Mouse (Mus musculus): ENCODE results near the gene Nudt10. TPM values are rescaled to one million over a fixed set of nuclear protein-coding genes. Genes with fewer than 3 reads are reported as not detected.
A peak's percentile ranks its signal among the peaks of the same experiment; 100 is the strongest.
"Not testable (repeated sequence)": the region's sequence is repeated elsewhere in the genome, so short reads cannot be mapped to it uniquely, and the experiment has no call there.

Gene Nudt10
- polyA plus RNA-seq (2015; fragmentation: Nextera tagmentation; extraction: Ambion mirVana): 2.4 and 3.2 TPM in 2 replicates

DNA sequence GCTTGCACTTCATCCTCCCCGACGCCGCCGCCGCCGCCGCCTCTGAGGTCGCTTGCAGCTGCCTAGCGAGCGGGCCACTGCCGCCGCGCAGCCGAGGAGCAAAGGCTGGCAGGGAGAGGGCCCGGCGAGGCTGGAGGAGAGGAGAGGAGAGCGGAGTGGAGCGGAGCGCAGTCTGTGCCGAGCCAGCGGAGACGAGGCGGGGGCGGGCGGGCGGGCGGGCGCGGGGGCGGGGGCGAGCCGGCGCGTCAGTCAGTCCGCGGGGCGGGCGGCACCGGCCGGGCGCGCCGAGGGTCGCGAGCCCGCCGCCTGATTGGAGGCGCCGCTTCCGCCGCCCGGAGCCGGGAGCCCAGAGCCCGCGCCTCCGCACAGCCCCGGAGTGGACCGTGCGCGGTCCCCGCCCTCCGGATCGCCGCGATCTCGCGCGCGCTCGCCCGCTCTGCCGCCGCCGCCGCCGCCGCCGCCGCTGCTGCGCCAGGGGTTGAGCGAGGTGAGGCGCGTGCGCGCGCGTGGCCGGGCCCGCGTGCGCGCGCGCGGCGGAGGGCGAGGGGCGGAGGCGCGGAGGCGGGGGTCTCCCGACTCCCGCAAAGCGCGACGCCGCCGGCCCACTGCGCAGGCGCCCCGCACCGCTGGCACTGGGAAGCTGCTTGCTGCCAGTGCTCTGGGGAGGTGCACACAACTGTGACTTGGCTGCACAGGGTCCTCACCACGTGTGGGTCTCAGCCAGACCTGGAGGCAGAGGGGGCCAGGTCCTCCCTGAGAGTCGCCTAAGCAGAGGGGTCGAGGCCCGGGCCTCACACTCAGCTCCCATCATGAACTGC is at the start of gene Nudt10:
TSS of gene Nudt10 (minus strand) at position 193 of the 818 bp plus-strand sequence.
- not testable (repeated sequence) for H3K36me3 ChIP-seq (ENCODE audit: control insufficient read depth, insufficient read depth, low read length); H3K4me1 ChIP-seq (ENCODE audit: control insufficient read depth, insufficient read depth, low read length); H3K9me3 ChIP-seq (replicated peaks; ENCODE audit: control insufficient read depth, low read length); H3K27me3 ChIP-seq (ENCODE audit: control insufficient read depth, insufficient read depth, low read length); H3K27ac ChIP-seq (ENCODE audit: low read length); H3K9ac ChIP-seq (ENCODE audit: low read length)
- H3K4me3 ChIP-seq (replicated peaks; ENCODE audit: low read length): peak within 1 kb of the TSS; percentile 25
- peak within 1 kb of the TSS; percentile 38 for H3K4me2 ChIP-seq (ENCODE audit: low read depth, low read length)
- 20% methylated on average over 1 of the region's 116 CpGs for WGBS
- peak; percentile 84 for ATAC-seq (ENCODE audit: insufficient read depth, low FRiP score)

DNA sequence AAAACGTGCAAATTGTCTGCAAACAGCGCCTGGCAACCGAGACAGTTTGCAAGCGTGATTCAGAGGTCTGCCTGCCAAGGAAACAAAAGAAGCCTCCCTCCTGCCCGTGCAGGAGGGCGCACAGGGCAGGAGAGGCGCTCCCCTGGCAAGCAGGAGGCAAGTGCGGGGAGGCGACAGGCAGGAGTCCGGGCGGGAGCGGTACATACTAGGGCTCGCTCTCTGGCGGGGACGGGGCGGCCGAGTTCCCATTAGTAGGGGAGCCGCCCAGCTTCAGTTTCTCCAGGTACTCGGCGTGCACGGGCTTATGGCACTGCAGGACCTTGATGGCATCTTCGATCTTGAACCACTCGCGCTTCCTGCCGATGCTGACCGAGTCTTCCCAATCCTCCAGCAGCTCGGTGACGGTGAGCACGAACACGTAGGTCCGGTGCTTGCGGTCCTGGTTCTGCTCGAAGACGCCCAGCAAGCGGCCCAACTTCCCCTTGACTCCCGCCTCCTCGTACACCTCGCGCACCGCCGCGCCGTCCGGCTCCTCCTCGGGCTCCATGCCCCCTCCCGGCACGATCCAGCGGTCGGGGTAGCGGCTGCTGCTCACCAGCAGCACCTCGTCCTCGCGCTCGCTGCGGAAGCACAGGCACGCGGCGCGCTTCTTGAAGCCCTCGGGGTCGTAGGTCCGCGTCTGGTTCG is 536 bp downstream of the Nudt10 start:
- H3K4me3 ChIP-seq (replicated peaks; ENCODE audit: low read length): peak overlapping the region; percentile 25
- peak overlapping the region; percentile 38 for H3K4me2 ChIP-seq (ENCODE audit: low read depth, low read length)
- not testable (repeated sequence) for H3K36me3 ChIP-seq (ENCODE audit: control insufficient read depth, insufficient read depth, low read length); H3K9ac ChIP-seq (ENCODE audit: low read length); H3K27ac ChIP-seq (ENCODE audit: low read length); H3K4me1 ChIP-seq (ENCODE audit: control insufficient read depth, insufficient read depth, low read length); H3K9me3 ChIP-seq (replicated peaks; ENCODE audit: control insufficient read depth, low read length); H3K27me3 ChIP-seq (ENCODE audit: control insufficient read depth, insufficient read depth, low read length)
- ATAC-seq (ENCODE audit: insufficient read depth, low FRiP score): peak; percentile 69
- WGBS: 16% methylated on average over 12 of the region's 64 CpGs

DNA sequence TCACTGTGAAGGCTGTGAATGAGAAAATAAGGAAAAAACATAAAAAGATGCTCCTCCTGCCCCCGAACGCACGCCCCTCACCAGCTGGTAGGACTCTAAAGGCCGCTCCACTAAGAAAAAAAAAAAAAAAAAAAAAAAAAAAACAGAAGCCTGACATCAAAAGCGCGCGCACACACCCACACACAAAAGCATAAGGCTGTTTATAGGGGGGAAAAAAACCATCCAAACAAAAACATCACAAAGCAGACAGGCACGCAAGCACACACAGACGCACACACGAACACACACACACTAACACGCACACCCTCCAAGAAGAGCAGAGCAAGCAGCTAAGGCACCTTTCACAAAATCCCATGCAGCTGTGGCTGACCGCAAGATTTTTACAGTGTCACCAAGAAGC is 1.1 kb downstream of the Nudt10 start:
- H3K27ac ChIP-seq (ENCODE audit: low read length): no peak overlapping the region
- H3K9ac ChIP-seq (ENCODE audit: low read length): no peak overlapping the region
- WGBS: 12% methylated on average over 11 of the region's 12 CpGs
- H3K9me3 ChIP-seq (replicated peaks; ENCODE audit: control insufficient read depth, low read length): no peaks in the 10 kb centered on the region
- peak overlapping the region; percentile 19 for H3K4me3 ChIP-seq (replicated peaks; ENCODE audit: low read length)
- H3K36me3 ChIP-seq (ENCODE audit: control insufficient read depth, insufficient read depth, low read length): no peaks in the 10 kb centered on the region
- peak overlapping the region; percentile 38 for H3K4me2 ChIP-seq (ENCODE audit: low read depth, low read length)
- no peaks in the 10 kb centered on the region for H3K27me3 ChIP-seq (ENCODE audit: control insufficient read depth, insufficient read depth, low read length)
- no peak for ATAC-seq (ENCODE audit: insufficient read depth, low FRiP score)
- H3K4me1 ChIP-seq (ENCODE audit: control insufficient read depth, insufficient read depth, low read length): no peaks in the 10 kb centered on the region

Other genes with a start within 250 kb of the Nudt10 start
- gene Nudt11, start 125.6 kb downstream of the Nudt10 start, polyA plus RNA-seq (2015; fragmentation: Nextera tagmentation; extraction: Ambion mirVana): 1.4 and 1.5 TPM in 2 replicates
- not detected in 2 replicates for gene AU022751, start 89.6 kb downstream of the Nudt10 start, polyA plus RNA-seq (2015; fragmentation: Nextera tagmentation; extraction: Ambion mirVana)
- gene Bmp15, start 147.7 kb upstream of the Nudt10 start, polyA plus RNA-seq (2015; fragmentation: Nextera tagmentation; extraction: Ambion mirVana): not detected in 2 replicates
- 3.0 TPM in 2 replicates for gene Shroom4, start 226.8 kb upstream of the Nudt10 start, polyA plus RNA-seq (2015; fragmentation: Nextera tagmentation; extraction: Ambion mirVana)